ENCODE assay signal across 28 mouse cellular contexts in the genomic region with DNA sequence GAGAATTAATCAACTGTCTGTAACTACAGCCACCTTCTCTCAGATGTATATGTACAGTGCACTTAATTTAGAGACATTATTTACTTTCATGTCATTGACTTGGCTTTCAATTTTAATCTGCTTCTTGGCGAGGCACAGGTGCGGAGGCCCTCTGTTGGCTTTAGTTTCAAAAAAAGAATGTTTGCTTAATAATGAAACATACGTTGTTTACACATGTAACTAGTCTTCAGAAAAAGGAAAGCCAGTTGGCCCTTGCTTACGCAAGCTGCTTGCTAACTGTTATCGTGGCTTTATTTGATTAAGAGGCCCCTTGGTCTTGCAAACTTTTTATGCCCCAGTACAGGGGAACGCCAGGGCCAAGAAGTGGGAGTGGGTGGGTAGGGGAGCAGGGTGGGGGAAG.
DNase-seq lines count a peak whose midpoint lies in the region; ATAC-seq and TF ChIP-seq lines count a peak whose summit lies in the region.
"Had no signal": no experiment of that assay in that cellular context is flagged by ENCODE, and none has a peak within 500 bp of the region (broad histone marks: within the 10 kb centered on the region; RNA-seq: fewer than 3 reads in every experiment).

No protein-coding gene starts in this region.

- no peak for TF ChIP-seq POLR2A in heart, adult 2 months (IDR thresholded peaks at IDR 0.05; ENCODE audit: insufficient read depth, low read depth, low read length)

- H3K9ac ChIP-seq in embryonic facial prominence, embryonic 14.5 days (ENCODE audit: low read depth, low read length): no peak overlapping the region
- H3K9ac ChIP-seq in hindbrain, embryonic 14.5 days: no peak overlapping the region
- no peak overlapping the region for H3K9ac ChIP-seq in hindbrain, postnatal 0 days (replicated peaks; ENCODE audit: low read length)
- H3K9ac ChIP-seq in heart, adult 2 months (ENCODE audit: low read depth, low read length): no peak overlapping the region
- H3K9ac ChIP-seq: embryonic facial prominence, embryonic 12.5 days; hindbrain, embryonic 12.5 days; limb, embryonic 13.5 days; midbrain, embryonic 13.5 days; neural tube, embryonic 13.5 days had no signal

- H3K4me2 ChIP-seq in embryonic facial prominence, embryonic 14.5 days (ENCODE audit: low read depth, low read length): no peak overlapping the region
- H3K4me2 ChIP-seq in hindbrain, embryonic 14.5 days (replicated peaks): no peak overlapping the region
- H3K4me2 ChIP-seq in hindbrain, postnatal 0 days (ENCODE audit: low read depth, low read length): no peak overlapping the region
- H3K4me2 ChIP-seq: embryonic facial prominence, embryonic 12.5 days; heart, embryonic 11.5 days; hindbrain, embryonic 12.5 days; limb, embryonic 13.5 days; liver, embryonic 11.5 days; midbrain, embryonic 13.5 days; neural tube, embryonic 13.5 days had no signal

- ATAC-seq in embryonic facial prominence, embryonic 14.5 days (ENCODE audit: low read depth): no peak
- no peak for ATAC-seq in hindbrain, embryonic 14.5 days (ENCODE audit: low FRiP score)
- no peak for ATAC-seq in hindbrain, postnatal 0 days
- ATAC-seq: midbrain, embryonic 13.5 days had no signal

- no peak for TF ChIP-seq EP300 in heart, adult 2 months (IDR thresholded peaks at IDR 0.05; ENCODE audit: insufficient read depth, low read depth, low read length)

- H3K9me3 ChIP-seq in embryonic facial prominence, embryonic 14.5 days (ENCODE audit: control insufficient read depth, low read length): no peaks in the 10 kb centered on the region
- no peaks in the 10 kb centered on the region for H3K9me3 ChIP-seq in embryonic facial prominence, embryonic 10.5 days
- H3K9me3 ChIP-seq in hindbrain, embryonic 14.5 days (ENCODE audit: control insufficient read depth, low read length): no peaks in the 10 kb centered on the region
- no peaks in the 10 kb centered on the region for H3K9me3 ChIP-seq in hindbrain, postnatal 0 days (ENCODE audit: low read length)
- H3K9me3 ChIP-seq: embryonic facial prominence, embryonic 12.5 days; hindbrain, embryonic 12.5 days; limb, embryonic 13.5 days; midbrain, embryonic 13.5 days; neural tube, embryonic 13.5 days had no signal

- no peaks in the 10 kb centered on the region for H3K36me3 ChIP-seq in embryonic facial prominence, embryonic 14.5 days (ENCODE audit: control insufficient read depth, insufficient read depth, low read length)
- no peaks in the 10 kb centered on the region for H3K36me3 ChIP-seq in embryonic facial prominence, embryonic 10.5 days (replicated peaks)
- H3K36me3 ChIP-seq in hindbrain, embryonic 14.5 days (replicated peaks; ENCODE audit: control insufficient read depth, insufficient read depth): no peaks in the 10 kb centered on the region
- no peaks in the 10 kb centered on the region for H3K36me3 ChIP-seq in hindbrain, postnatal 0 days (ENCODE audit: insufficient read depth, low read length)
- H3K36me3 ChIP-seq in heart, adult 2 months (ENCODE audit: control insufficient read depth, insufficient read depth, low read length): no peaks in the 10 kb centered on the region
- H3K36me3 ChIP-seq: embryonic facial prominence, embryonic 12.5 days; G1E; hindbrain, embryonic 12.5 days; limb, embryonic 13.5 days; midbrain, embryonic 13.5 days; neural tube, embryonic 13.5 days had no signal

- no peaks in the 10 kb centered on the region for H3K27me3 ChIP-seq in embryonic facial prominence, embryonic 14.5 days (replicated peaks; ENCODE audit: control insufficient read depth, insufficient read depth, low read length)
- H3K27me3 ChIP-seq in embryonic facial prominence, embryonic 10.5 days (replicated peaks; ENCODE audit: low read depth, poor library complexity, severe bottlenecking): no peaks in the 10 kb centered on the region
- no peaks in the 10 kb centered on the region for H3K27me3 ChIP-seq in hindbrain, embryonic 14.5 days (ENCODE audit: control insufficient read depth, insufficient read depth, low read length)
- no peaks in the 10 kb centered on the region for H3K27me3 ChIP-seq in hindbrain, postnatal 0 days (ENCODE audit: insufficient read depth, low read length)
- no peaks in the 10 kb centered on the region for H3K27me3 ChIP-seq in heart, adult 2 months (ENCODE audit: control insufficient read depth, insufficient read depth, low read length)
- H3K27me3 ChIP-seq: embryonic facial prominence, embryonic 12.5 days; hindbrain, embryonic 12.5 days; limb, embryonic 13.5 days; midbrain, embryonic 13.5 days; neural tube, embryonic 13.5 days had no signal

- TF ChIP-seq CTCF in hindbrain, postnatal 0 days (IDR thresholded peaks at IDR 0.05; ENCODE audit: low read depth): no peak
- TF ChIP-seq CTCF in heart, adult 2 months (IDR thresholded peaks at IDR 0.05): no peak

- WGBS in embryonic facial prominence, embryonic 14.5 days: 80% methylated on average over 6 of the region's 6 CpGs
- WGBS in embryonic facial prominence, embryonic 10.5 days: 89% methylated on average over 6 of the region's 6 CpGs
- 86% methylated on average over 6 of the region's 6 CpGs for WGBS in hindbrain, embryonic 14.5 days
- WGBS in hindbrain, postnatal 0 days: 80% methylated on average over 6 of the region's 6 CpGs
- 87% methylated on average over 6 of the region's 6 CpGs for WGBS in heart, adult 2 months

- 0 out of 2 replicates have a peak, but pooled peaks cover 4% of the 10 kb centered on the region for H3K4me1 ChIP-seq in embryonic facial prominence, embryonic 14.5 days (ENCODE audit: control insufficient read depth, insufficient read depth, low read length)
- H3K4me1 ChIP-seq in embryonic facial prominence, embryonic 10.5 days: no peaks in the 10 kb centered on the region
- no peaks in the 10 kb centered on the region for H3K4me1 ChIP-seq in hindbrain, embryonic 14.5 days (replicated peaks; ENCODE audit: control insufficient read depth, insufficient read depth, low read length)
- no peaks in the 10 kb centered on the region; the same call in 1 of the 2 replicates for H3K4me1 ChIP-seq in hindbrain, postnatal 0 days (ENCODE audit: insufficient read depth, low read length)
- no peaks in the 10 kb centered on the region for H3K4me1 ChIP-seq in heart, adult 2 months (ENCODE audit: control insufficient read depth, insufficient read depth, low read length)
- H3K4me1 ChIP-seq: hindbrain, embryonic 12.5 days; limb, embryonic 13.5 days; neural tube, embryonic 13.5 days had no signal

- H3K4me3 ChIP-seq in embryonic facial prominence, embryonic 14.5 days (ENCODE audit: low read depth, low read length): no peak overlapping the region
- H3K4me3 ChIP-seq in embryonic facial prominence, embryonic 10.5 days: no peak overlapping the region
- no peak overlapping the region for H3K4me3 ChIP-seq in hindbrain, embryonic 14.5 days (replicated peaks; ENCODE audit: low read length)
- no peak overlapping the region for H3K4me3 ChIP-seq in hindbrain, postnatal 0 days (ENCODE audit: low read length)
- H3K4me3 ChIP-seq in heart, adult 2 months: no peak overlapping the region
- H3K4me3 ChIP-seq: embryonic facial prominence, embryonic 12.5 days; hindbrain, embryonic 12.5 days; layer of hippocampus, adult 2 months; limb, embryonic 13.5 days; midbrain, embryonic 13.5 days; neural tube, embryonic 13.5 days had no signal

- no peaks in the 10 kb centered on the region for H3K79me2 ChIP-seq in heart, adult 2 months (replicated peaks; ENCODE audit: control insufficient read depth, insufficient read depth, low read length)

- H3K27ac ChIP-seq in embryonic facial prominence, embryonic 14.5 days (replicated peaks; ENCODE audit: low read depth, low read length): no peak overlapping the region
- no peak overlapping the region for H3K27ac ChIP-seq in embryonic facial prominence, embryonic 10.5 days (replicated peaks)
- H3K27ac ChIP-seq in hindbrain, embryonic 14.5 days: no peak overlapping the region
- no peak overlapping the region for H3K27ac ChIP-seq in hindbrain, postnatal 0 days
- H3K27ac ChIP-seq in heart, adult 2 months: no peak overlapping the region
- H3K27ac ChIP-seq: embryonic facial prominence, embryonic 12.5 days; hindbrain, embryonic 12.5 days; layer of hippocampus, adult 2 months; limb, embryonic 13.5 days; macrophage; midbrain, embryonic 13.5 days; neural tube, embryonic 13.5 days had no signal

- intact Hi-C loops in heart, adult 2 months (cut with DNase I): no loop called here

- DNase-seq in embryonic facial prominence, embryonic 14.5 days (ENCODE audit: low spot score): peak; percentile 12
- no peak for DNase-seq in embryonic facial prominence, embryonic 10.5 days (ENCODE audit: low spot score)
- peak; percentile 2 for DNase-seq in hindbrain, embryonic 14.5 days (ENCODE audit: low spot score)
- no peak for DNase-seq in hindbrain, postnatal 0 days (ENCODE audit: low spot score)
- DNase-seq in lung, postnatal 36 days: peak; percentile 4
- no peak for DNase-seq in lung, postnatal 10 days
- DNase-seq in gastrocnemius, postnatal 4 days (ENCODE audit: low spot score in 2 of 2): no peak
- no peak for DNase-seq in heart, adult 2 months
- DNase-seq: adrenal gland, adult 8-10 months; cerebellum, adult 8-10 months; cerebellum, postnatal 25 days; gastrocnemius, postnatal 14 days; heart, adult 11 months; heart, postnatal 36 days; kidney, adult 2 months; kidney, postnatal 36 days; thymus, adult 18-20 months; thymus, postnatal 36 days had no signal

Comparison
In these comparisons a context has a peak if more than half of its experiments do, and no peak if none do; other contexts are left out.
1. DNase-seq: peak in embryonic facial prominence, embryonic 14.5 days (single experiment), hindbrain, embryonic 14.5 days (single experiment) and lung, postnatal 36 days (single experiment); none in embryonic facial prominence, embryonic 10.5 days (single experiment), hindbrain, postnatal 0 days (single experiment), lung, postnatal 10 days (single experiment), gastrocnemius, postnatal 4 days (0 of 2) and heart, adult 2 months (0 of 2).